Mouse (Mus musculus) hindlimb bud, embryonic 11.5 days (tissue): ENCODE results near the gene Lyz2.
"Not testable (repeated sequence)": the region's sequence is repeated elsewhere in the genome, so short reads cannot be mapped to it uniquely, and the experiment has no call there.

Experiments
- DNase-seq: peaks from one replicate; pipeline ENCODE4 v3.0.0-alpha.2; 2012; ENCODE audit warnings: low read depth, low spot score; ENCODE audit errors: extremely low spot score

Gene Lyz2

GRCm38 (mm10) chr10:117282049-117282448, at the start of gene Lyz2:
Gene Lyz2 (minus strand): TSS chr10:117282321.
- no peak for DNase-seq

GRCm38 (mm10) chr10:117330521-117330920, 48.4 kb upstream of the Lyz2 start:
- DNase-seq = no peak

- no peak for DNase-seq
Observed at GRCm38 (mm10) chr10:117323782-117324181, 41.7 kb upstream of the Lyz2 start.

DNA sequence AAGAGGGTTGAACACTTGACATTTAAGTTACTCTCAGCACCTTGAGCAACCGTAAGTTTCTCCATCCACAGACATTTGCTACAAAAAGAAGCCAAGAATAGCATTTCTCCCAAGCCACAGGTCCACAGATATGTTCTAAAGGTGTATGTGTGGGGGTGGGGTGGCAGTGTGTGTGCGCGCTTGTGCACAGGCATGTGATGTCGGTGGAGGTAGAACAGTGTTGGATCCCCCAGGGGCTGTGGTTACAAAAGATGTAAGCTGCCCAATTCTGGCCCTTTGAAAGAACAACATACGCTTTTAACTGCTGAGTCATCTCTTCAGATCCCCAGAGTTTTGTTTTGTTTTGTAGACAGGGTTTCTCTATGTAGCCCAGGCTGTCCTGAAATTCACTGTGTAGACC, 40.5 kb upstream of the Lyz2 start:
- no peak for DNase-seq

DNA sequence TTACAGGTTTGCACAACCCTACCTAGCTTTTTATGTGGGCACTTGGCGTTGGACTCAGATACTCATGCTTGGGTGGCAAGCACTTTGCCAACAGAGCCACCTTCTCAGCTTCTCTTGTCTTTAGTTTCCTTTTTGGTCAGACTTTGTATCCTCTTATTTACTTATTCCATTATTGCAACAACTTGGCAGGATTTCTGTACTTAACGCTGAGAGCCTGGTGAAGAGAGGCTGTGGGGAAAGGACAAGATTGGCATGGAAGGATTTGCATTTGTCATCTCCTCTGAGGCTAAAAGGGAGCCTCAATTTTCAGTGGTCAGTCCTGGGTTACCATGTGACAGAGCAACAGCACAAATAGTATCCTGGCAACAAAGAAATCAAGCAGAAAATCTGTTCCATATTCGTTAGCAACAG, 38.5 kb upstream of the Lyz2 start:
- no peak for DNase-seq

GRCm38 (mm10) chr10:117316391-117316790, 34.3 kb upstream of the Lyz2 start:
- DNase-seq = no peak

DNA sequence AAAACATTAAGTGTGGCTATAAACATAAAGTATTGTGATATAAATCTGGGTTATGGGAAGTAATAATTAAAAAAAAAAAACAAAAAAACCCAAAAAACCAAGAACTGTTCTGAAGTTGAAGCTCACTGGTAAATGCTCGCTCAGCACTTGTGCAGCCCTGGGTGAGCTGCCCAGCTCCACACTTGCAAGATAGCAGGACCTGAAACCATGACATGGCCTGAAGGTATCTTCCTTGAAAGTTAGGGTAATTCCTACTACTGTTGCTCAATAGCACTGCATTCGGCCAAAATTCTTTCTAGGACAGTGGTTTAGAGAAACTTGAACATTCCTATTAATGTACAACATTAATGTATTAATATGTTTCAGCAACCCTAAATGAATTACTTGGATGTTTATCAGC, 31.0 kb upstream of the Lyz2 start:
- DNase-seq = no peak

DNA sequence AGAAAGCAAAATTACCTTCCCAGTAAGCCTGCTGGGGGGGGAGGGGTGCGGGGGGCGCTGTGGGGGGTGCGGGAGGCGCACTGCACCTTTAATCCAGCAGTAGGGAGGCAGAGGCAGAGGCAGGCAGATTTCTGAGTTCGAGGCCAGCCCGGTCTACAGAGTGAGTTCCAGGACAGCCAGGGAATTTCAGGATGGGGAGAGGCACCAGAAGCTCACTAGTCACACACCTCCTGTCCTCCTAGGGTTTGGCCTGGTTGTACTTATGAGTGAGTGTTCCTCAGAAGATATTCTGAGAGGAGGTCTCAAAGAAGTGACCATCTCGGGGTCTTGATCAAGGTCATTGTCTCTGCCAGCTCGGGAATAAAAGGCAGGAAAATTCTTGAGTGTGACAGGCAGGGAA, 30.0 kb upstream of the Lyz2 start:
- DNase-seq = no peak

DNA sequence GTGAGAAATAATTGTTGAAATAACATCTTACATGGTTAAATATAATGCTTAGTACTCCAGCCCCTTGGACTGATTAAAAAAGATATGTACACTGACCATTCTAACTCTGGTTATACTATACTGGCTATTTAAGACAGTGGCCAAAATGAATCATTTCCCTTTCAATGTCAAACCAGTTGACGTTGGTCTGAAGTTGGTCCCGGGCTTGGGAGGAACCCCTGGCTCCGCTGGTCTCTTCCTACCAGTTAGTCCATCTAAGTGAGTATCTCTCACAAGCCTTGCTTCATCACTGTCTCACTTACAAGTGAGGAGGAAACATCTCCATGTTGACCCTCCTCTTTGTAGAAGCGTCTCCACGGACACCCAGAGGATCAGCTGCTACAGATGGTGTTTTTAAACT, 22.2 kb upstream of the Lyz2 start:
- DNase-seq = no peak

DNA sequence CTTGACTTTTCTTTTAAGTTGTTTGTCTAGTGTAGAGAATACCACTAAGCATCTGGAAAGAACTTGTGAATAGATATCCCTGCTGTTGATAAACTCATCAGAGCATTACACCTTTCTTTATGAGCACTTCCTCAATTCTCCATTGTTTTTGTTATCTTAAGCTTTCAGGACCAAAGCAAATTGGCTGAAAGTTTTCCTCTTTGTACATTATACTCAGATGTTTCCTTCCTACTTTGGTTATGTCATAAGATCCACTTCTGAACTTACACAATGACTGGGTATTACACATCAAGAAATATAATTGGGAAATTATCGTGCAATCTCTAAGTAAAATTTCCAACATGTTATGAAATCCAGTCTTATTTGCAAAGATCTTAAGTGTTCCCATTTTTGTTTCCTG, 19.6 kb upstream of the Lyz2 start:
- DNase-seq = no peak

- DNase-seq = no peak
Observed at GRCm38 (mm10) chr10:117299901-117300520, 17.9 kb upstream of the Lyz2 start.

- DNase-seq = no peak
Observed at GRCm38 (mm10) chr10:117299106-117299505, 17.0 kb upstream of the Lyz2 start.

GRCm38 (mm10) chr10:117298336-117298735, 16.2 kb upstream of the Lyz2 start:
- DNase-seq = no peak

GRCm38 (mm10) chr10:117292671-117293070, 10.6 kb upstream of the Lyz2 start, which contains the start of gene Lyz1:
Gene Lyz1 (minus strand): TSS chr10:117292868.
- DNase-seq = no peak

DNA sequence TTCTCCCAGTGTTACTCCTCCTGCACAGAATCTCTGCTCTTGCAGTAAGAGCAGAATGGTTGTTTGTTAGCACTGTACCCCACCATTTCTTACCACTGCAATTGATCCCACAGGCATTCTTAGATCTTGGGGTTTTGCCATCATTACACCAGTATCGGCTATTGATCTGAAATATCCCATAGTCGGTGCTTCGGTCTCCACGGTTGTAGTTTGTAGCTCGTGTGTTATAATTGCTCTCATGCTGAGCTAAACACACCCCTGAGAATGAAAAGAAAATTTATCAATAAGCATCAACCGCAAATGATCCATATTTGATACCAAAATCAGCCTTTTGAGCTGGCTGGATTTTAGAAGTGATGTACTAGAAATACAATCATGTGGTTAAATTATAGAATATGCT, 8.8 kb upstream of the Lyz2 start:
- DNase-seq = not testable (repeated sequence)

- no peak for DNase-seq
Observed at GRCm38 (mm10) chr10:117290046-117290870, 8.1 kb upstream of the Lyz2 start.

DNA sequence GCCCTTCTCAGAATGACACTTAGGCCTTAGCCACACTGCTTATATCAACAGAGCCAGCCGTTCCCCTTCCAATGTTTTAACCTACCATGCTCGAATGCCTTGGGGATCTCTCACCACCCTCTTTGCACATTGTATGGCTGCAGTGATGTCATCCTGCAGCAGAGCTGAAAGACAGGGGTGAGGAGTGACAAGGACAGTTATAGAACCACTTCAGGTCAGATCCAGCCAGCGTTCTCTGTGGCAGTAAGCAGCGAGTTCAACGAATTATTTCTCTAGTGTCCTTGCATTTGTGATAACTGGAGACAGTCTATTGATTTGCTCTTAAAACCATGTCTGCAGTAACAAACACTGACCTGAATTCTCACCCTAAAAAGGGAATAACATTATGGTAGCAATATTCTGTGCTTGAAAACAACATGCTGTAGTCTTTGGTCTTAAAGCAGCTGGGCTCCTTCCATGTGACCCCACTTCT, 6.9 kb upstream of the Lyz2 start:
- not testable (repeated sequence) for DNase-seq

- DNase-seq = no peak
Observed at GRCm38 (mm10) chr10:117288197-117289033, 6.3 kb upstream of the Lyz2 start.

DNA sequence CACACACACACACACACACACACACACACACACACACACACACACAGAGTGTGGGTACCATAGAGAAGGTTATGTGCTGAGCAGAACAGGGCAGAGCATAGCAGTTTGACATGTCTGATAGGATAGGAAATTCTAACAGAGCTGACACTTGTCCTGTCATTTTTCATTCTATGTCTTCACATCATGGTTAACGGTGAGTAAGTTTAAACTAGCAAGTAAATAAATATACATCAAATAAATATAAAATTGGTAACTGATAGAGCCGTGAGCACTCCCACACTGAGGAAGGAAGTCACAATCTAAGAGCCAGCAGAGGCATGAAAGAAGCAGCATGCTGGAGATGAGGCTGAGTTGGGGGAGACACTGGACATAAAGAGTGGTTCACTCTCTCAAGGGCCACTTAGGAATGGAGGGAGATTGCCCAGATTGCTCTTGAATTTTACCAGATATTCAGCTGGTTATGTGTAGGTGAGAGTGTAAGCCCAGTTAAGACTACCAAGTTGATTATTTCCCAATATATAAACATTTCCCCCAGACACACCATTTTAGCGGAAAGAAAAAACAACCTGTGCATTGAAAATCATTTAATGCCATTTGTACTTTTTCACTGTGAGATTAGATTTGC, 5.2 kb upstream of the Lyz2 start:
- DNase-seq = no peak

GRCm38 (mm10) chr10:117286366-117286970, 4.3 kb upstream of the Lyz2 start:
- no peak for DNase-seq

DNA sequence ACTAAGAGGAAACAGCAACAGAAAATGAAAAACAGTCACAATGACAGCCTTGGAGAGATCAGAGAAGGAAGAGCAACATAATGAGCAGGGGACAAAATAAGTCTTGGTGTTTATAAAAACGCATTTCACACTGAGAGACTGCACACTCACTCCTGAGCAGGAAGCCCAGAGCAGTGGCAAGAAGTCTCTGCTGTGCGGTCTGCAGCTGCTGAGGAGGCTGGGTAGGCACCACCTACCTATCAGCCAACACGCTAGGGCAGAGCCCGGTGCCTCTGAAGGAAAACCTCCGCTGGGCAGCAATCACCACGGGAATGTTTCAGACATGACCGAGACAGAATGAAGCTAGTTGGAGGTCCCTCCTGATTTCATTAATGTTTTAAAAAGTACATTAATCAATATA, 3.5 kb upstream of the Lyz2 start:
- DNase-seq = not testable (repeated sequence)
